Mouse (Mus musculus) embryo, embryonic 10 days (tissue): ENCODE results near the gene Srd5a1.
"Not testable (repeated sequence)": the region's sequence is repeated elsewhere in the genome, so short reads cannot be mapped to it uniquely, and the experiment has no call there.

Experiments used
- DNase-seq: peaks from one replicate; pipeline ENCODE4 v3.0.0-alpha.2; 2015; ENCODE audit warnings: low spot score

Srd5a1 gene

DNA sequence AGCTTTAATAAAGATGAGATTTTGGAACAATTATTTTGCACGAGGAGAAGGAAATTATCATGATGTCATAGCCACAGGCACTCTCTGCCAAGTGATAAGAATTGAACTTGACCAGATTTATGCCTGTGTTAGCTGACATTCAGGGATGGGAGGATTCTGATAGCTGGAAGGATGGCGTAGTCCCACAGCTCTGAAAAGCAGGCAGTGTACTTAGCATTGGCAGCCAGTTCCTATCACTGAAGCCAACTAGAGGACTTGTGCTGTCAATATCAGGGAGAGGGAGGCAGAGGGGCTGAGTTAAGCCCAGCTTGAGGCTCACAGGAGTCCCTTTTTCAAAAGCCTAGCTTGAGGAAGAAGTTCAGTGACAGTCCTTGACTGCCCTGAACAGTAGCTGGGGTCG, 13.3 kb upstream of the Srd5a1 start:
- DNase-seq = no peak

DNA sequence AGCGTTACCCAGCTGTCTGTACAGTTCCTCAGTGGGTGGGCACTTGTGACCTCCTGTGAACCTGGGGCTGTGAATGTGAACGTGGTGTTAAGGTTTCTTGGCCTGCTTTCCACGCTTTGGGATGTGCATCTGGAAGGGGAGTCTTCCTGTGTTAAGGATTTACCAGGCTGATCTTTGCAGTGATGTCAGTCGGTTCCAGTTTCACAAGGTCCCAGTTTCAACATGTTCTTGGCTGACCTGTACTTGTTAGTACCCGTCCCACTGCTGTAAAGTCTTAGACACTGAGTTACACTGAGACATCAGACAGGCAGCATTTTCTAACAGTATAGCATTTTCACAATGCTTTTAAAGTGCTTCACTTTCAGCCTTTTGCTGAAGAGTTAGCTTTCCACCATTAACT, 12.6 kb upstream of the Srd5a1 start:
- no peak for DNase-seq

DNA sequence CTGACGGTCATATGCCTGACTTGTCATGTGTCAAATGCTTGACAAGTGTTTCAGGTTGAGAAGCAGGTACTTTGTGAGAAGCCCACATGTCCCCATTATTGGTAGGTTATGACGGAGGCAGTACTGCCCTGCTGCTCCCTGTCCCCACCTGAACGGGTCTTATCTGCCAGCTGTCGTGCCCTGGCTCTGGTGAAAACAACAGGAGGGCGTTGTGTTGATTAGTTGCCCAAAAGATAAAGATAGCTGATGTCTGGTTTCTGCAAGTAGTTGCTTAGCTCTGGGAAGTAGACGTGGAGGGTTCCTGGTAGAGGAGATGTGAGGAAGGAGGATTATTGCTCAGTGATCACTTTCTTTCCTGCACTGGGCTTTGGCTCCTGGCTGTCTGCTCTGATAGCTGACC, 5.5 kb upstream of the Srd5a1 start:
- no peak for DNase-seq

DNA sequence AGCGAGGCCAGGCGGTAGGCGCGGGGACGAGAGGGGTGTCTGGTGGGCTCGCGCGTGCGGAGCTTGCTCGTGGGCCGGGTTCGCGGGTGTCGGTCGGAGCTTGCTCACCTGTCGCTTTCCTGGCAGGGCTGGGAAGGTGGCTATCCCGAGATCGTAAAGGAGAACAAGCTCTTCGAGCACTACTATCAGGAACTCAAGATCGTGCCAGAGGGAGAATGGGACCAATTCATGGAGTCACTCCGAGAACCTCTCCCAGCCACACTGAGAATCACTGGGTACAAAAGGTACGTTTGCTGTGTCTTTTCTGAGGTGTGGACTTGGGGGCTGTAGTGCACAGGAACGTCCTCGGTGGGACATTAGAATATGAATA, 918 bp upstream of the Srd5a1 start:
- peak; percentile 15 for DNase-seq

DNA sequence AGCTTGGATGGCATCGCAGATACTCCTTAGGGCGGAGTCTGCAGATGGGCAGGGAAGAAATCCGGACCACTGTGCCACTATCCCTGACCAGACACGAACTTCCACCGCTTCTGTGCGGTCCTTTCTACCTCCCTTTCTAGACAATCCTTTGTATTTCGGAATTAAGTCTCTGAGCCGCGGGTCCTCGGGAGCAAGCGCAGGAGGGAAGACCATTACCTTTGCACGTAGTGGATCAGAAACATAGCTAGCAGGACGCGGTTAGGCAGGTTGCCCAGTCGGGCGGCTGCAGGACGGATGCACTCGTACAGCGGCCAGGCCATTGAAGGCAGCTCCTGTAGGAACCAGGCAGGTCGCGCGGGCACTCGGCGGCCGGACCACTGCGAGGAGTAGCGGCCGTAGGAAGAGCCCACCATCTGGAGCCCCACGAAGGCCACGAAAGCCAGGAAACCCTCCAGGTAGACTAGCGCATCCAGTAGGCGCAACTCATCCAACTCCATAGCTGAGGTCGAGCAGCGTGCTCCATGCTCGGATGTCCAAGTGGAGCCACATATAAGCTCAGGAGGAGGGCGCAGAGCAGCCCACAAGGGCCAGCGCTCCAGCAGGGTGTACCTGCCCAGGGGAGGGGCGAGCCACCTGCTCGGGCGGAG, 368 bp downstream of the Srd5a1 start:
- peak; percentile 57 for DNase-seq

DNA sequence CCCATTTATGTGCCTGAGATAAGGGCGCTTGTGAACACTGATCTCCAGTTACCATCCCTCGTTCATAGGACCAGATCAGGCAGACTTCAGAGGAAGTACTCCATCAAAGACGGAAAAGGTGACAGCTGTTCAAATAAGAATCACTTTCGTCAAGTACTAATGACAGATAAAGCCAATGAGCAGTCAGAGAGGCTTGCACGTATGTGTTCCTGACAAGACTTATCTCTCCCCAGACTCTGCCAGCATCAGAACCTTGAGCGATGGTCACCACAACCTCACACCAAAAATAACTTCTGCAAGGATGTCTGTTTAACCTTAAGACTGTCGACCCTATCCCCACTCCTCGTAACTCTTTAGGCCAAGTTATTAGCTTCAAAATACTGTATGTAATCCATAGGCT, 2.5 kb downstream of the Srd5a1 start:
- no peak for DNase-seq

DNA sequence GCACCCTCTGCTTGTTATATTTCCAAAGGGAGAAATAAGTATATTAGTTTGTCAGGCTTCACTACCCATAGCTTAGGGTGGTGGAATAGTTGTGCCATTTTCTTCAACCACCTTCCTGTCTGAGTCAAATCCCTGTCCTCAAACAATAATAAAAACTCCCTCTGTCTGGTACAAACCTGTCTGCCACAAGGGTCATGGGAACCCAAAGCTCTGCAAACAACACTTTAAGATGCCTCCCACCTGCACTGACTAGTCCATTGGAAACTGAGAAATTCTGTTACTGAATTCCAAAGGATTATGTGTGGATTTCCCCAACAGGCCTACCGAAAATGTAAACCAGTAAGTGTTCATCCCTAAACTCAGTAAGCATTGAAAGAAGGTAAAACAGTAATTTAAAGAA, 6.6 kb downstream of the Srd5a1 start:
- DNase-seq = no peak

DNA sequence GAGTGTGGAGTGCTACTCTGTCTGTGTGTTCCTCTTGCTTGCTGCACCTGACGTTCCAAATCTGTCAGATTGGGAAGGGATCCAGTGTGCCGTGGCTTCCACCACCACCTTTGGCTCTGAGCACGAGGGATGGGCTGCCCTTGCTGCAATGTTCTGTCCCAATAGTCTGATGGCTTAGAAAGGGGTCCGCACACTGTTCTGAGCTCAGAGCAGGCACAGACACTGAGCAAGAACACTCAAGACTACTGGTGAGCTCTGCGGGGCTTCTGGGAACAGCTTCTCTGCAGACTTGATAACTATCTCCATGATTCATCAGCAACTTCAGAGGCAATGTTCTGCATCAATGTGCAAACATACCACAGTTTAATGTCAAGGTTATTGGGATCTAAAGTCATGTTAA, 9.9 kb downstream of the Srd5a1 start:
- DNase-seq = no peak

DNA sequence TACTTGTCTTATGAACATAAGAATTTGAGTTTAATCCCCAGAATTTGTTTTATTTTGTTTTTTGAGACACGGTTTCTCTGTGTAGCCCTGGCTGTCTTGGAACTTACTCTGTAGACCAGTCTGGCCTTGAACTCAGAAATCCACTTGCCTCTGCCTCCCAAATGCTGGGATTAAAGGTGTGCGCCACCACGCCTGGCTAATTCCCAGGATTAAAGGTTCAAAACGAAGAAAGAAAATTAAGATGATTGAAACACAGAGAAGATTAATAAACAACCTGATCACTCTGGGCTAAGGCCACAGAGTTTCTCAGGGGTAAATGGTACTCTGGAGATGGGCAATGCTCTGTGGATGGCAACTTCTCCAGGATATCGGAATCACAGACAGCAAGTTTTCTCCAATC, 10.4 kb downstream of the Srd5a1 start:
- DNase-seq = not testable (repeated sequence)

DNA sequence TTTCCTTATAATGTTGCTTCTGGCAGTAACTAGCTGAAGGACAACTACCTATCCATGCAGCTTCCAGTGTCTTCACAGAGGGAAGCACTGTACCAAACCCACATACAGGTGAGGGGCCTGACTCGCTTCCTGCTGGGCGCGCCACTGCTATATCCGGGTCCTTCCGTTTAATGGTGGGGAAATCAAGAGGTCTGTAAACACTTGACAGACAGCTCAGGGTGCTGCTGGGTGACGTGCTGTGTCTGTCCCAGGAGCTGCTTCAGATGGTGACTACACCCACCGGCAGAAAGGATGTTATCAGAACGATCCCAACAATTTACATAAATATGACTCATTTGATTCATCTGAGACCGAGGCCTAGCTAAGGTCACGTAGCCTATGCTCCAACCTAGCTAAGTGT, 12.4 kb downstream of the Srd5a1 start:
- no peak for DNase-seq

DNA sequence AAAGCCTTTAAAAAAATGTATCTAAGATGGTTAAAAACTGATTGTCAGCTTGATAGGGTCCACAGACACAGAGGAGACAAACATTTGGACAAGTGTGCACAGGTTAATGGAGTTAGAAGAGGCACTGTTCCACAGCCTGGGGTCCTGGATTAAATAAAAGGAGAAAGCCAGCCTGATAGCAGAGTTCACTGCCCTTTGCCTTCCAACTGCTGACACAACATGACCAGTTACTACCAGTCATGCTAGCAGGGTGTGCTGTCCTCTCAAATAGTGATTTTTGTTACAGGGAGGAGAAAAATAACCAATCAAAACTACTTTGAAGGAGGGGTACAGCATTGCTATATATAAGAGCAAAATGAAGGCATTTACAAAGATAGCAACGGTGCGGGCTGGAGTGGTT, 14.7 kb downstream of the Srd5a1 start:
- no peak for DNase-seq

DNA sequence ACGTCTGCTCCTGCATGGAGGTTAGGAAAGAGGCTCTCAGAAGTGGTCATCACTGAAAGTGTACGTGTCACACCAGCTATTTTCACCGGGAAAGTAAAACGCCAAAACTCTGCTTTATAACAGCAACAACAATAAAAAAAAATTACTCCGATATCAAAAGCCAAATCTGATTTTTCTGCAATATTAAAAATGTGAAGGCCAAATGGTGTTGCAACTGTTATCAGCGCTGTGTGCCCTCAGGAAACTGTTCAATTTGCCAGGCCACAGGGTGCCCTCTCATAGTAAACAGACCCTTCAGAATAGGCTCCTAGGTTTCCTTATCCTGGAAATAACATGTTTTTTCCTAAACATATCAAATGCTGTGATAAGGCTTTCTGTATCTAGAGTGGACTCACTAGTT, 15.3 kb downstream of the Srd5a1 start:
- no peak for DNase-seq

DNA sequence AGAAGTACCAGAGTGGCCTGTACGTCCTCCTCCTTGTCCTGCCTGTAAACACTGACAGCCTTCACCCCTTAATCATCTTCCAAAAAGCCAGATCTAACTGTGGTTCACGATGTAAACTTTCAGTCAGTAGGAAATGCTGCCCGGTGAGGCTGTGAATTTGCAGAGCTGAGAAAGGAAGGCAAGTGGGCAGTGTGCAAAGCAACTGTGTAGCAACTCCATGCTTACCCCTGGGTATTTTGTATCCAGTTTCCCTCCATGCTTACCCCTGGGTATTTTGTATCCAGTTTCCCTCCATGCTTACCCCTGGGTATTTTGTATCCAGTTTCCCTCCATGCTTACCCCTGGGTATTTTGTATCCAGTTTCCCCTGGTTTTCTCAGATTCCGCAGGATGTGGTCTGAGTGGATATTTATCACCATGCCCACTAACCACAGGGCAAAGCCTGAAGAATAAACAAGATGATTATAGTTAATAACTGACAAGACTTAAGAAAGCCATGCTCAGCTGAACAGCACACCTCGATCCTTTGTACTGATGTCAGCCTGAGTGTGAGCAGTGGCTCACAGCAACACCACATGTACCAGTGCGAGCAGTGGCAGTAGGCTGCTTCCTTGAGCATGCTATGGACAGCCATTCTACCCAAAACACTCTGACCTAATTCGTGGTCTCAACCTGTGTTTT, 16.5 kb downstream of the Srd5a1 start:
- DNase-seq = no peak

DNA sequence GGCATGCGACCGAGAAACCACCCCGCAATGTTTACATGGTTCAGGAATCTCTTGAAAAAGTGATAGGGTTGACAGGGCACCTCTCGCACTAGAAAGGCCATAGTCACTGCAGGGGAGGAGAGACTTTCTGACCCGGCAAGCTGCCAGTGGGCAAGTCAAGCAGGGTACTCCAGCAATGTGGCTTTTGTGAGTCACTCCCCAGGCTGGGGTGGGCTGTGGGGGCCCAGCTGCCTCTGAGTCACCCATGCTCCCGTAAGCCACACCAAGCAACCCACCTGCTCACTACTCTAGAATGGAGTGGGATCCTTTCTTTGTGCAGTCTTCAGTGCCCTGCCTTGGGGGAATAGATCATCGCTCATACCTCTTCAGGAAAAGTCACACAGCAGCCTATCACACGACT, 17.8 kb downstream of the Srd5a1 start:
- DNase-seq = no peak

DNA sequence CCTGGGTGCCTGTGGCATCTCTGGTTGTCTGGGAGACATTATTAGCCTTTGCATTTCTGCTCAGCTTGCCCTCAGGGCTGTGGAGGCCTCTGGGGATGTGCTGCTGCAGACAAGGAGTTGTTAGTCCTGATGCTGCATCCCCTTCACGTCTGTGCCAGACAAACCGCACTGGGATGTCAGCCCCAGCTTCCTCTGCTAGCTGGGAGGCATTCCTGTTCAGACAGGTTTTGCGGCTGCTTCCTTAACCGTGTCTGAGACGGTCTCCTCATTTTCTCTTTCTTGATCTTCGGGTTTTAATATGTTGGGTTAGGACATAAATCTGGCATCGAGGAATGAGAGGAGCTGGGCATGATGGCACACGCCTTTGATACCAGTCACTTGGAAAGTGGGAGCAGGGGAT, 19.0 kb downstream of the Srd5a1 start:
- no peak for DNase-seq

DNA sequence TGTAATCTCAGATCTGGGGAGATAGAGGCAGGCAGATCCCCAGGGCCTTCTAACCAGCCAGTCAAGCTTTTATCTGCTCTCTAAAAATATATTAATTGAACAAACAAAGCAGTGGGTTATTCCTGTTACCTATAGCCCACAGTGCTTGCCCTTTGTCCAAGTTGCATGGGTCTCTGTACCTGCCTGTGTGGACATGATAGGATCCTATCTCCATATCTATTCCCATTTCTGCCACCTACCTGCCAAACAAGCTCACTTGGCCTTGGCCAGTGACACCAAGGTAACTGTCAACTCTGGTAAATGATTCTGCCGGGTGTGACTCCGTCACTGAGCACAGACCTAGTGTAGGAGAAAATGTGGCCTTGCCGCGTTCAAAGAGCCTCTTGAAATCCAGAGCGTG, 19.9 kb downstream of the Srd5a1 start:
- no peak for DNase-seq

DNA sequence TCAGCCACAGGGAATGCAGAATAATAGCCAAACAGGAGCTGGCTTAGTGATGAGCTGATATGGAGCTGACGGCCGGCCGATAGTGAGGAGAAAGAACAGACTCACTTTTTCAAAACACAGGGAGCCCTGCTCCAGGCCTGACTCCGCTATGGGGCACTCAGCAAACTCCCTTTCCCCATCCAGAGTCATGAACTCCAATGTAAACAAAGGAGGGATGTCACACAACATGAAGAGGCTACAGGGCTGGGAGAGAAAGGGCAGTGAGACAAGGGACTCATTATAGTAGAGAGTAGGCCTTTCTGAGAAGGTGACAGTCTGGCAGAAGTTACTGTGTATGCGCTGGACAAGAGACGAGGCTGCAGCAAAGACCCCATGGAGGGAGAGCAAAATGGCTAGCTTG, 23.0 kb downstream of the Srd5a1 start:
- no peak for DNase-seq

DNA sequence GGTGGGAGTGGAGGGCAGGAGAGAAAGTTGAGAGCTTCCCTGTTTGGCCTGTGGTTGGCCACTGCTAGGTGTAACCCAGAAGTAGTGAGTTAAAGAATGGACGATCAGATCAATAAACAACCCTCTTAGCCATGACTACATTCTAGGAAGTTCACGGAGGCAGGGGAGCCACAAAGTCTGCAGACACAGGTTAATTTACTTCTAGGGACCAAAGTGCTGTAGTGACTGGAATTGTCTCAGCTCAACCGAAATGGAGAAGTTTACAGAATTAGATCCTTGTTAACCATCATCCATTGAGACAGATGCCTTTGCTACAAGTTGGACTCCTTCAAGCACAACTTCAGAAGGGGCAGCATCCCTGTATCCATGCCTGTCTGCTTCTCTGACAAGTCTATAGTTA, 23.4 kb downstream of the Srd5a1 start:
- DNase-seq = no peak

DNA sequence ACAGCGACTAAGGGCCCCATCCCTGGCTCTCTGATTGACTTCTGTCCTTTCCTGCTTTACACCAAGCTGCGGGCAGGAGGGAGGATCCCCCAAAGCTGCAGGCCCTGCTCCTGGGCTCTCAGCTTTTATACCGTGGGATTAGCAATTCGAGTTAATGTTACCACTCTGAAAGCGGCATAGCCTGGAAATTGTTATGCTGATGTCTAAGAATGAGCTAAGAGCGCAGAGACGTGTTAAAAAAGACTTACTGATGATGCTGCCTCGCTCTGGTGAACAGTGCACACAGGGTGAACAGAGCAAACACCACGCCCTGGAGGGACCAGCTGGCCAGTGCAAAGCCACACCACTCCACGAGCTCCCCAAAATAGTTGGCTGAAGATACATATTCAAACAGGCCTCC, 24.9 kb downstream of the Srd5a1 start:
- no peak for DNase-seq

DNA sequence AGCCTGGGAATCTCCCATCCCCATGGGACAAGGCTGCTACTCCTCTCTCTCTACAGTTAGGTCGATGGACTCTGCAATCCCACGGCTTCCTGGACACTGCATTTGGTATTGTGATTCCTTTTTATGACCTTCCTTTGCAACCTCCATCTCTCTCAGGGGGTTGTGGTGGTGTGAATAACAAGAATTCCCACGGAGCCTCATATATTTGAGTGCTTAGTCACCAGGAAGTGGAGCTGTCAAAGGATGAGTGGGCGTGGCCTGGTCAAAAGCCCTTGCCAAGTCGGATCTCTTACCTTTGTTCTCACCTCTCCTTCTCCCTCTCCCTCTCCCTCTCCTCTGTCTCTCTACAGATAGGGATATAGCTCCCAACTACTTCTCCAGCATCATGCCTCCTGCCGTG, 25.4 kb downstream of the Srd5a1 start:
- no peak for DNase-seq

DNA sequence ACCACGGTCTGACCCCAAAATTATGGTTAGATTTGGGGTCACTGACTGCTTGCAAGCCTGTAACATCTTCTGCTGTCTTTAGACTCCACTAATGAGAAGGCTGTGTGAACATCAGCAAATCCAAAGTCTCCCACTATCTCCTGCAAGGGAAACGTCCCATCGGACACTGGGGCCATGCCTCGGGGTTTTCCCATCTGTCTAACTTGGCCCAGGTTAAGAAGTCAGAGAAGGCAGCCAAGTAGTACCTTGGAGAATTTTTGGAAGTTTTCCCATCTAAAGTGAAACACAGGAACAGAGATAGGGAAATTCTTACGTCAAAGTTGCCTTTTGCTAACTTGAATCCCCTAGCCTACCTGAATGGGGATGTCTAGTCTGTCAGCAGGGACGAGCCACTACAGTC, 27.7 kb downstream of the Srd5a1 start:
- no peak for DNase-seq

DNA sequence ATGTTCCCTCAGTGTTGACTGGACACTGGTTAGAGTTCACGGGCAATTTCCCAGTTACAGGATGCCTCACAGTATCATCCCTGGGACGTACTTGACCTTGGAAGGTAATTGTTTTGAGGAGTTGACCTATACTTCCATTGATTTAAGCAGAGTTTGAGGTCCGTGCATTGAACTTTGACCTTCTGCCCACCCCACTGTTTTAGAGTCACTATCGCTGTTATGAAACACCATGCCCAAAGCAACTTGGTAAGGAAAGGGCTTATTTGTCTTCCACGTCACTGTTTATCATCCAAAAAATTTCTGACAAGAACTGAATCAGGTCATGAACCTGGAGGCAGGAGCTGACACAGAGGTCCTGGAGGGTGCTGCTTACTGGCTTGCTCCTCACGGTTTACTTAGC, 28.8 kb downstream of the Srd5a1 start:
- no peak for DNase-seq

DNA sequence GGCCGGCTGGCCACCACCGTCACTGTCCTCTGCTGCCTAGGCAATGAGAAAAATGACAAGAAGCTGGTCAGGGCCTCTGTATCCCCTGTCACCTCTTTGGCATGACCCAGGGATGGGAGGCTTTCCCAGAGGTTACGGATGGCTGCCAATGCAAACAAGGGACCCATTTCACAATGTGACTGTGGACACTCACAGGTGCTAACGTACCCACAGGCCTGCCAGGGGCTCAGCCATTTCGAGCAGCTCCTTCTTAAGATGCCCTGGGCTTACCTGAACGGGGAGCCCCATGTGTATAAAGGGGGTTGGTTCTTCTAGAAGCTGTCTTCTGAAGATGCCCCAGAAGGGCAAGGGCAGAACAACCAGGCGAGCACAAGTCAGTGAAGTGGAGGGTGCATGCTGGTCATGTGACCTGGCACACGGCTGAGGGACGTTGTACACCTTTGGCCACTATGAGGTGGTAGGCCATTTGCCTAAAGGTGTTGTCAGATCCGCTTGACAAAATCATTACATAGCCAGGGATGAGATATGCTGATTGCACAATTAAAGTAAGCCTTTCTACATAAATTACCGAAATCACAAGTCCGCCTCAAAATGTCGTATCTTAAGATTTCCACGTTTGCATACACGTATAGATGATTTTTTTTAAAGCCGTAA, 33.9 kb downstream of the Srd5a1 start:
- DNase-seq = no peak

DNA sequence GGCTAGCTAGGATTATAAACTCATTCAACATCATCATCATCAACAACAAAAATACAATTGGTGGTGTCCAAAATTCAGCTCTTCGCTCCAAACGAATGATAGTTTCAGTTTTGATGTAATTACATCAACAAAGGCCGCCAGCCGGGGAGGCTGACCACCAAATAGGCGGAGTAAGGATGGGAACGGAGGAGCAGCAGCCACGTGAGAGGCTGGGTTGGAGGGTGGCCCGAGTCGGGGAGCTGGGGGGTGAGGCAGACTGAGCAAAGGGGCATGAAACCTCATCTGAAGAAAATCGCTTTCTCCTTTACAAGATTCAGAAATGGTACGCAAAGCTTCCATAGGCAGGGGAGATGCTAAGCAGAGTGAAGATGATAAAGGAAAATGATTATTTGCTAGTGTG, 34.6 kb downstream of the Srd5a1 start:
- DNase-seq = no peak
